Comparison of ENCODE assay signal across 27 mouse cellular contexts in the genomic region with DNA sequence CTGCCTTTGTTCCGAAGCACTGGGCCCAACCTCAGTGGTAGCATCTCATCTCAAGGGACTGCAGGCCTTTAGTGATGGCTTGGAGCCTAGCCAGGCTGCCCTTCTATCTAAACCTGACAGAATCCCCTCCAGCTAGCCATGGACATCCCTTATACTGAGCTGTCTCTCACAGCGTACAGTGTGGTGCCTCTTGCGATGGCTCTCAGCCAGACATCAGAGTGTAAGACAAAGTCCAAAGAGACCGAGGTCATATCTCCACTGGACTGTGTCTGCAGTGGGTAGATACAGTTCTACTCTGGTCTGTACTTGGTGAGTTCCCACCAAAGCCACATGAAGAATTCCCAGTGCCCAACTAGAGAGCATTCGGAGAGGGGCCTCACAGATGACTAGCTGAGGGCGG.
DNase-seq lines count a peak whose midpoint lies in the region; ATAC-seq lines count a peak whose summit lies in the region.
"Had no signal": no experiment of that assay in that cellular context is flagged by ENCODE, and none has a peak within 500 bp of the region (broad histone marks: within the 10 kb centered on the region; RNA-seq: fewer than 3 reads in every experiment).

No protein-coding gene starts in this region.

- H3K27me3 ChIP-seq in kidney, embryonic 16.5 days (ENCODE audit: insufficient read depth, low read length): no peaks in the 10 kb centered on the region
- no peaks in the 10 kb centered on the region for H3K27me3 ChIP-seq in neural tube, embryonic 13.5 days
- H3K27me3 ChIP-seq in neural tube, embryonic 15.5 days (replicated peaks): no peaks in the 10 kb centered on the region
- H3K27me3 ChIP-seq: embryonic facial prominence, embryonic 15.5 days had no signal

- H3K27ac ChIP-seq in kidney, embryonic 16.5 days (ENCODE audit: low read length): no peak overlapping the region
- H3K27ac ChIP-seq in neural tube, embryonic 13.5 days (replicated peaks): peak overlapping the region; percentile 33; the same call in 1 of the 2 replicates
- no peak overlapping the region for H3K27ac ChIP-seq in neural tube, embryonic 15.5 days (replicated peaks)
- H3K27ac ChIP-seq: embryonic facial prominence, embryonic 12.5 days; embryonic facial prominence, embryonic 15.5 days; gastrocnemius, adult 2 months; heart, embryonic 15.5 days; hindbrain, embryonic 10.5 days; hindbrain, postnatal 0 days had no signal

- no peaks in the 10 kb centered on the region for H3K9me3 ChIP-seq in kidney, embryonic 16.5 days (ENCODE audit: low read length)
- no peaks in the 10 kb centered on the region for H3K9me3 ChIP-seq in neural tube, embryonic 13.5 days
- no peaks in the 10 kb centered on the region for H3K9me3 ChIP-seq in neural tube, embryonic 15.5 days (replicated peaks)
- H3K9me3 ChIP-seq: embryonic facial prominence, embryonic 12.5 days; embryonic facial prominence, embryonic 15.5 days; heart, embryonic 12.5 days; heart, embryonic 15.5 days; hindbrain, embryonic 10.5 days had no signal

- peak; percentile 15 for DNase-seq in kidney, adult 11 months
- DNase-seq in kidney, adult 8-10 months: peak; percentile 12 to 47
- no peak for DNase-seq in kidney, postnatal 10 days
- no peak for DNase-seq in left cerebral cortex, adult 18-20 months (ENCODE audit: low spot score in 2 of 2)
- DNase-seq: adrenal gland, adult 2 months; adrenal gland, postnatal 14 days; cerebellum, adult 11 months; cerebellum, adult 2 months; cerebellum, adult 9-11 months; cerebellum, postnatal 25 days; forebrain, postnatal 0 days; gastrocnemius, adult 2 months; gastrocnemius, postnatal 25 days; heart, adult 18-20 months; heart, postnatal 10 days; heart, postnatal 36 days had no signal

- no peak overlapping the region for H3K9ac ChIP-seq in kidney, embryonic 16.5 days (replicated peaks; ENCODE audit: low read length)
- H3K9ac ChIP-seq in neural tube, embryonic 13.5 days: no peak overlapping the region
- H3K9ac ChIP-seq in neural tube, embryonic 15.5 days (replicated peaks): no peak overlapping the region
- H3K9ac ChIP-seq: embryonic facial prominence, embryonic 12.5 days; embryonic facial prominence, embryonic 15.5 days; forebrain, postnatal 0 days; heart, embryonic 12.5 days; heart, embryonic 15.5 days had no signal

- no peaks in the 10 kb centered on the region for H3K4me1 ChIP-seq in kidney, embryonic 16.5 days (ENCODE audit: insufficient read depth, low read length)
- H3K4me1 ChIP-seq in neural tube, embryonic 13.5 days (replicated peaks): peaks cover 79% of the 10 kb centered on the region
- H3K4me1 ChIP-seq in neural tube, embryonic 15.5 days: peaks cover 54% of the 10 kb centered on the region
- H3K4me1 ChIP-seq: embryonic facial prominence, embryonic 12.5 days; embryonic facial prominence, embryonic 15.5 days; heart, embryonic 12.5 days; heart, embryonic 15.5 days had no signal

- no peaks in the 10 kb centered on the region for H3K36me3 ChIP-seq in kidney, embryonic 16.5 days (ENCODE audit: insufficient read depth, low read length)
- H3K36me3 ChIP-seq in neural tube, embryonic 13.5 days: no peaks in the 10 kb centered on the region
- no peaks in the 10 kb centered on the region for H3K36me3 ChIP-seq in neural tube, embryonic 15.5 days
- H3K36me3 ChIP-seq: embryonic facial prominence, embryonic 12.5 days; embryonic facial prominence, embryonic 15.5 days; heart, embryonic 12.5 days; heart, embryonic 15.5 days; hindbrain, embryonic 10.5 days had no signal

- ATAC-seq in kidney, embryonic 16.5 days (ENCODE audit: low FRiP score, low TSS enrichment): no peak
- ATAC-seq in neural tube, embryonic 13.5 days (ENCODE audit: low read depth): no peak
- ATAC-seq in neural tube, embryonic 15.5 days (ENCODE audit: low FRiP score): no peak
- ATAC-seq: CD4-positive, CD25-positive, alpha-beta regulatory T cell, adult 4 months; forebrain, embryonic 14.5 days; forebrain, postnatal 0 days had no signal

- 85% methylated on average over 6 of the region's 6 CpGs for WGBS in kidney, embryonic 16.5 days
- WGBS in neural tube, embryonic 13.5 days: 76% methylated on average over 6 of the region's 6 CpGs
- WGBS in neural tube, embryonic 15.5 days: 74% methylated on average over 6 of the region's 6 CpGs

- H3K4me2 ChIP-seq in kidney, embryonic 16.5 days (replicated peaks; ENCODE audit: low read depth, low read length): no peak overlapping the region
- no peak overlapping the region for H3K4me2 ChIP-seq in neural tube, embryonic 13.5 days
- no peak overlapping the region for H3K4me2 ChIP-seq in neural tube, embryonic 15.5 days
- H3K4me2 ChIP-seq: embryonic facial prominence, embryonic 12.5 days; embryonic facial prominence, embryonic 15.5 days; heart, embryonic 12.5 days; heart, embryonic 15.5 days had no signal

- H3K4me3 ChIP-seq in kidney, embryonic 16.5 days (ENCODE audit: low read length): no peak overlapping the region
- no peak overlapping the region for H3K4me3 ChIP-seq in neural tube, embryonic 13.5 days
- H3K4me3 ChIP-seq in neural tube, embryonic 15.5 days (replicated peaks): no peak overlapping the region
- H3K4me3 ChIP-seq: embryonic facial prominence, embryonic 12.5 days; embryonic facial prominence, embryonic 15.5 days; gastrocnemius, adult 2 months; heart, embryonic 12.5 days; heart, embryonic 15.5 days; hindbrain, embryonic 10.5 days had no signal

Comparison
In these comparisons a context has a peak if more than half of its experiments do, and no peak if none do; other contexts are left out.
1. DNase-seq: peak in kidney, adult 11 months (single experiment) and kidney, adult 8-10 months (2 of 2); none in kidney, postnatal 10 days (single experiment) and left cerebral cortex, adult 18-20 months (0 of 2).